Mouse (Mus musculus): Measurements from ENCODE around the gene Cd164l2.

Gene Cd164l2

DNA sequence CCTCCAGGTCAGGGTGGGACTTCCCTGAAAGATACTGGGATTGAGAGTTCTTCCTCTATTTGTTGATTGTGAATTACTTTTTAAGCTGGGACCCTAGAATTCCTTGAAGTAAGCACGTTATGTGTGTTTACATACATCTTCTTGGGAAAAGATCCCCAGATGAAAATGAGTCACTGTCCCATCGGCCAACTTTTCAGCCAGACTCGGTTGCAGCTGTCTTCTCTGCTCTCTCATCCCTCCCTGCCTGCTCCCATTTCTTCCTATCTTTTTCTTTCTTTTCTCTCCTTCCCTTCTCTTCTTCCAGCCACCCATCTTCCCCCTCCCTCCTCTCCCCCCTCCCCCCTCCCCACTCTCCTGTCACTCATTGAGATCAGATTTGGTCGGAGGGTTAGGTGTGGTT, 16.9 kb upstream of the Cd164l2 start:
- no peak for DNase-seq

DNA sequence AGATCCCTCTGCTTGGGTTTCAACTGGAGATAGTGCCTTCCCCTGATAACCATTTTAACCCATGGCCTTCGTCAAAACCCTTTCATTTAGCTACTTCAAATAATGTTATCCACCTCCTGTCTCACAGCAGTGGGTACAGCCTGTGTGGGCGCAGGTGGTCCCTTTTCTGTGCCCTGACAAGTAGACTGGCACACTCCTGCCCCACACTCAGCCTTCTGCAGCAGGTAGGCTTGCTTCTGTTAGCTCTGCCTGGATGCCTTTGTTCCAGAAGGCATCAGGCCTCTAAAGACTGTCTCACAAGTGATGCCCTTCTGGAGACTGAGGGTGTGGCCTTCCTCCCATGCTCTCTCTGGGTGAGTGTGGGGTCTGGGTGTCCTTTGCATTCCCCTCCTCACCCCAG, 15.8 kb upstream of the Cd164l2 start:
- no peak for DNase-seq

DNA sequence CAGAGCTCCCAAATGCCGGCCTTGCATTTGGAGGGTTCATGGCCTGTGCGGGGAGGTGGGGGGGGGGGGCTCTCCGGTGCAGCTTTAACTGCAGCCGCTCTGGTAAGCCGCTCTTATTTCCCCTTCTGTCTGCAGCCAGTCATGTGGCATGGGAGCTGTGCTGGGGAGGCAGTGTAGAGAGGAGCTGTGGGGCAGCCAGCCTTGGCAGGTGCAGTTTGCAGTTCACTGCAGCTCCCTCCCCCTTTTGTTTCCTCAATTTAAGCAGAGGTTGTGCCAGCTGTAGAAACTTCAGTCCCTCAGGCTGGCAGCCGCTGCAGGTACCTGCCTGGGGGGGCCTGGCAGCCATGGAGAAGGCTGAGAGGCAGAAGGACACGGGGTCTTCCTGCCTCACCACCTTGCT, 15.1 kb upstream of the Cd164l2 start:
- no peak for DNase-seq

DNA sequence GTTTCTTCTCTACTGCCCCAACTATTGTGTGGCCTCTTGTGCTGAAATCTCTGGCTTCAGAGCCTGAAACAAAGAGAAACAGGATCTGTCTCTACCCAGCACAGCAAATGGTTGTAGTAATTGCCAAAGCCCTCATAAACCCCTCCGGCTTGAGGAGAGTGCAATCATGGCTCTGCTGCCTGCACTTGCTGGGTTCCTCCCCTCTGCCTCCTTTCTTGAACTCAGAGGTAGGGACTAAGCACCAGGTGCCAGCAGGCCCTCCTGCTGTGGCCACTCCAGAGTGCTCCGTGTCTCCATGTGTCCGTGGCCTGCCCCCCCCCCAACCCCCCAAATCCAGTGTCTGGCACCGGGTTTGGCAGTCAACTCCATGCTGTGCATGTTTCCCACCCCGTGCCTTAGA, 14.6 kb upstream of the Cd164l2 start:
- DNase-seq: no peak

DNA sequence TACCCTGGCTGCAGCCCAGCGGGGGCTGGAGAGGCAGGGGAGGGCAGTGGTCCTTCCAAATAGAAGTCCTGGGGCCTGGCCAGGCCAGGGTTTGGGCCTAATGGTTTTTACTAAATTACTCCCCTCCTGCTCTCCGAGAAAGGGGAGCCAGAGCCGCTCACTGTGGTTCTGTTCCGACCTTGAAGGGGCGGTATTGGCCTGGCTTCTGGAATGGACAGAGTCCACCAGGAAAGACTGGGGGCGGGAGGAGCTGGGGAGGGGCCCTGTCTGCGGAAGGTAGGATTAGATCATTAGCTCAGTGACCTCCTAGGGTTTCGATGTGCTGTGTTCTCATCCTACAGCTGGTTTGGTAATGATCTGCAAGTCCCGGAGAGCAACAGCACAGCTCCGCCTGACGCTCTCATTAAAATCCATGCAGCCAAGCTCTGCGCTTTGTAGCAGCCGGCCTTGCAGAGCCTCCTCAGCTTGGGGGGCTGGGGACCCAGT, 14.1 kb upstream of the Cd164l2 start:
- DNase-seq: no peak

GRCm38 (mm10) chr4:133198337-133199180, 13.4 kb upstream of the Cd164l2 start:
- no peak for DNase-seq

DNA sequence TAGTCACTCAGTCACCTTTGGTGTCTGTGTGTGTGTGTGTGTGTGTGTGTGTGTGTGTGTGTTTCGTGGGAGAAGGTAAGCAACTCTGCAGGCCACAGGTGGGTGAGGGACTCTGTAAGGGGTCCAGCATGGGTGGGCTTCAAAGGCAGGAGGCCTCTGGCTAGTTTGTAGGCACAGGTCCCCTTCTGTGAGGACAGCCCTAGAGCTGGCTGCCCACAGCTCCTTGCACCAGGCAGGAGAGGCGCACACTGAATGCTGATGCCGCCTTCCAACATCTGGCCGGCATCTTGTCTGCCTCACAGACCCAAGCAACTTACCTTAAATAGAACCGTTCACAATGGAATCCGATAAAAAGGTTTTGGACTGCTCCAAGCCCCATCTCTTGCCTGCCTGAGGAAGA, 12.2 kb upstream of the Cd164l2 start:
- no peak for DNase-seq

GRCm38 (mm10) chr4:133200343-133200742, 11.6 kb upstream of the Cd164l2 start:
- no peak for DNase-seq

DNA sequence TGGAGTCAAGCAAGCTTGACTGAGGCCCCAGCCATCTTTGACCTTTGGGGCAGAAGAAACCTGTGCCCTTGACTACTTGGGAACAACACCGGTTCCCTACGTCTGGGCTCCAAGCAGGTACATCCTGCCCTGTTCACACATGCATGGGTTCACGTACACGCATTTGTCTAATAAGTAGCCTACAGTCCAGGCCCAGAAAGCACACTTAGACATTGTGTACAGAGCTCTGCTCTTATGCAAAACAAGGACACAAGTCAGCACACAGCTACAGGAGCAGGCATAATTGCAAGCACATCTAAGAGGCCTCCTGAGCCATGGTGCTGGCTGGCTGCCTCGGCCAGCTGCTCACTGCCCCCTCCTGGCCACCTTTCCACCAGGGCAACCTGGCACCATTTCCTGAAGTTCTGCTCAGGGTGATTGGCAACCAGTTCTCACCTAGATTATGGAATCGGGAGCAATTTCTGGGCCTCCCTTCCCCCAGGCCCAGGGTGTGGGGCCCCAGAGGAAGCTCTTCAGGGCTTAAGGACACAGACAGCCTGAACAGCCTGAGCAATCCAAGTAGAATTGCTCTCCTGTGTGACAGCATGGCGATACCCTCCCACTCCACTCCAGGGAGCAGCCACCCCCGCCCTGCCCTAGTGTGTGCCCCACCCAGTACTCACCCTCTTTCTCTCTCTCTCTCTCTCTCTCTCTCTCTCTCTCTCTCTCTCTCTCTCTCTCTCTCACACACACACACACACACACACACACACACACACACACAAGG, 10.7 kb upstream of the Cd164l2 start:
- DNase-seq: no peak

DNA sequence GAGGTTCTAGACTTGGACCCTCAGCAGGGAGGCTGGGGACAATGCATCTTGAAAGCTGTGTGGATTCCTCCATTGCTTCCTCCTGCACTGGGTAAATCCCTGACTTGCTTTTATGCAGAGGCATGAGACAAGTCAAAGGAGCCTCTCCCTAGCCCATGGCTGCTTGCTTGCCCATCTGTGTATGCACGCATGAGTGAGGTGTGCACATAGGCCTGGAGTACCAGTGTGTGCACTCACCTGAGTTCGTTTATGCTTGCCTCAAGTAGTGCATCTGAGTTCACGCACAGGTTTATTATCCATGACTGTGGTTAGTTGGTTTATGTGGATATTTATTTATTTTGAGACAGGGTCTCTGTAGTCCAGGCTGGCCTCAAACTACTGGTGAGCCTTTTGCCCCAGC, 9.7 kb upstream of the Cd164l2 start:
- no peak for DNase-seq

- no peak for DNase-seq
These were observed 8.3 kb upstream of the Cd164l2 start for GRCm38 (mm10) chr4:133203591-133203990.

DNA sequence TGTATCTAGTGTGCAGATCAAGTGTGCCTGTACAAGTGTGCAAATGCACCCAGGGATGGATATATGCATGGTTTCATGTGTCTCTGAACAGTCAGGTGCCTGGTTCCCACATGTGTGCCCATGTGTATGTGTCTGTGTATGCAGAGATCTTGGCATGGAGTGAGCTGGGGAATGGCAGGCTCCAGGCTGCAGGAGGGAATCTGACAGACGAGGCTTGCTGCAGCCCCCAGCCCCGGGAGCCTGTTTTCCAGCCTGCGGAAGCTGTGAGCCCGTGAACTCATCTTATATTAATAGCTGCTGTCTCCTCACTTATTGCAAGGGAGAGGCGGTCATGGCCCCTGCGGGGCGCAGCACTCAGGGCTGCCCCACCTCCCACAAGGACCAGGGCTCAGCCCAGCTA, 7.6 kb upstream of the Cd164l2 start:
- no peak for DNase-seq

DNA sequence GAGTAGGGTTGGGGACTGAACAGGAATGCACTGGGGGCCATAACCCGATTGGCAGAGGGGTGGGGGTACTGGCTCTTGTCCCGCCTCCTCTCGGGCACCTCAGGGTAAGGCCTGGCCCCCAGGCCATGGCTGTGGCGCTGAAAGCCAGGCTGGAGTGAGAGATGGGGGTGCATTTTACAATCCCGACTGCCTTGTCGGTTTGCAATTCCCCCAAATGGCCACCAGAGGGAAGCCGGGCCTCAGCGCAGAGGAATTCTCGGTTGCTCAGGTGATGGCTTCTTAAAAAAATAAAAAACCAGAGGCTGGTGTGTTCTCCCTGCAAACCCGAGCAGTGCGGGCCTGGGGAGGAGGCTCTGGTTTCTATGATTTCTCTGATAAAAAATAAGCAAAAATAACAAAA, 2.6 kb upstream of the Cd164l2 start:
- no peak for DNase-seq

- DNase-seq: no peak
These were observed 1.7 kb upstream of the Cd164l2 start for GRCm38 (mm10) chr4:133210023-133210787.

DNA sequence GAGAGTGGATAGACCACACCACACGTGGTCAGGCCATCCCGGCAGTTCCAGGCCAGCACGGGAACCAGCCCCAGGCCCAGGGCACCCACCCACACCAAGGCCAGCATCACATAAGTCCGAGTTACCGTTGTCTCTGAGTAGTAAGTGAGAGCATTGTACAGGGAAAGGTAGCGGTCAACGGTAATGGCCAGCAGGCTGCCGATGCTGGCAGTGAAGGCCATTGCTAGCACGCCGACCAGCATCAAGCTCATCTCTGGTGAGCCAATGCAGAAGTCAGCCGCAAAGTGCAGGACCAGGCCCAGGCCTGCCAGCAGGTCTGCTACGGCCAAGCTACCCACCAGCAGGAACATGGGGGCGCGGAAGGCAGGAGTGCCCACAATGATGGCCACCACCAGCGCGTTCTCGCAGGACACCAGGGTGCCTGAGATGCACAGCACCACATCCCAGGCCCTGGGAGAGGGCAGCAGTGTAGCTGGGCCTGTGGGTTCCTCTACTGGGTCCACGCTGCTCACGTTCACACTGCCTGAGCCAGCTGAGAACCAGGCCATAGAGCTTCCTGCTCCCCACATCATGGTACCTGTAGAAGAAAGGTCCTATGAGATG, 1.0 kb upstream of the Cd164l2 start:
- DNase-seq: no peak

DNA sequence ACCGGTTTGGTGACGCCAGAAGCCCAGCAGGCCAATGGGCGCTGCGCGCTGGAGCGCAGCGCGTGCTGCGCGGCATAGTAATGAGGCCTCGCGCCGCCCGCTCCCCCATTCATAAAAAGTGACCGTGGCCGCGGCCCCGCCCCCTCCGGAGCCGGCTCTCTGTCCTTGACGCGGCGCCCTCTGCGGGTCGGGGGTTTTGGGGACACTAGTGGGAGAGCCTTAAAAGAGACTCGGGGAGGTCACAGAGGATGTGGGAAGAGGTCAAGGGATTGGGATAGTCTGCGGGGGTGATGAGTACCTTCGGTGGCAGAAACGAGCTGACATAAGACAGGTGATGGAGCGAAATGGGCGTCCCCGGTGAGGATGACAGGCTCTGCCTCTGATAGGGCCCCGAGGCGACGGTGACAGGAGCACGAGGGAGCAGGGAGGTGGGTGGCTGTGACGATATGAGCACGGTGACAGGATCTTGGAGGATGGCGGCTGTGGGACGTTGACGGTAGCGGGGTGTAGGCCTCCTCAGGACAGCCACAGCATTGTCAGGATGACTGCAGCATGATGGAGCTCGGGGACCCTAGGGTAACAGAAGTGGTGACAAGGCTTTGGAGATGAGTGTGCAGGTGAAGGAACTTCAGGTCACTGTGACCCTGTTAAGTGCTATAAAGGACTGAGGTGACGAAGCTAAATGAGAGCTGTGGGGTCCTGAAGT, 784 bp downstream of the Cd164l2 start:
- peak; percentile 77 for DNase-seq

DNA sequence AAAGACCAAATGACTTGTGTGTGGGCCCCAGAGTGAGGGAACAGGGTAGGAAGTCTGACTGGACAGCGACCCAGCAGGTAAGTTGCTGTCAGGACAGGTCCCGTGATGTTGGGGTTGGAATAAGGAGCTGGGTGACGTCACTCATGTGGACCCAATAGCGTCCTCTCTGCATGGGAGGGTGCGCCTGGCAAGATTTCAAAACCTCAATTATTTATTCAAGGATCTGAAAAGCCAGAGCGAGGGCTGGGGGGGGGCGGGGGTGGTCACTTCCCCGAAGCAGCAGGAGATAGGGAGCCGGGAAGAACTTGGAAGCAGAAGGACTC, 1.3 kb downstream of the Cd164l2 start:
- DNase-seq: no peak

GRCm38 (mm10) chr4:133213661-133214060, 1.7 kb downstream of the Cd164l2 start:
- no peak for DNase-seq

DNA sequence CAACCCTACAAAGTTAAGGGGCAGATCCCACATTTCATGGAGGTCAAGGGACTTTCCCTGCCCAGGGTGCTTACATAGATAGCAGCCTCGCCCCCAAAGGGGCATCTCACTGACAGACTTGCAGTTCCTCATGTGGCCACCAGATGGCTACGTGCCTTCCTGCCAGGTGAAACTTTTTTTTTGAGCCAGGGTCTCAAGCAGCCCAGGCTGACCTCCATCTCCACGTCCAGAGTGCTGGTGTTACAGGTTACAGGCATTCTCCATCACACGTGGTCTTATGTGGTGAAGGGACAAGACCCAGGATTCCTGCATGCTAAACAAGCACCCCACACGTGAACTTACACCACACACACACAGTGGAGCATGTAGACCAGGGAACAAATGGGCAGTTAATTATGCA, 5.7 kb downstream of the Cd164l2 start:
- no peak for DNase-seq

- no peak for DNase-seq
These were observed 6.8 kb downstream of the Cd164l2 start for GRCm38 (mm10) chr4:133218745-133219144.

DNA sequence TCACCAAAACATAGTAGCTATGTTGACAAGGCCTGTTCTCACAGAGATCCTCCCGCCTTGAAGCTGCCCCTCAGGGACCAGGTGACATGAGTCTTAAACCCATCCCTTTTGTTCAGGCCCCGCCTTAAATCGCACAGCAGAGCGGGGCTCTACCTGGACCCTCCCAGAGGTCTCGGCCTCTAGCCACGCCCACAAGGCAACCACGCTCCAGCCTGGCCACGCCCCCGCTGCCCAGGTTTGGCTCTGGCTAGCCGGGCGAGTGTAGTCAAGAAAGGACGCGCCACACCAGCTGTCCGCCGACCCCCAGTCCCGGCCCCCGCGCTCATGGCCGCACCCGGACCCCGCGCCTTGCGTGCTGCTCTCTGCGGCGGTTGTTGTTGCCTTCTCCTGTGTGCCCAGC, 8.7 kb downstream of the Cd164l2 start:
- DNase-seq: no peak

DNA sequence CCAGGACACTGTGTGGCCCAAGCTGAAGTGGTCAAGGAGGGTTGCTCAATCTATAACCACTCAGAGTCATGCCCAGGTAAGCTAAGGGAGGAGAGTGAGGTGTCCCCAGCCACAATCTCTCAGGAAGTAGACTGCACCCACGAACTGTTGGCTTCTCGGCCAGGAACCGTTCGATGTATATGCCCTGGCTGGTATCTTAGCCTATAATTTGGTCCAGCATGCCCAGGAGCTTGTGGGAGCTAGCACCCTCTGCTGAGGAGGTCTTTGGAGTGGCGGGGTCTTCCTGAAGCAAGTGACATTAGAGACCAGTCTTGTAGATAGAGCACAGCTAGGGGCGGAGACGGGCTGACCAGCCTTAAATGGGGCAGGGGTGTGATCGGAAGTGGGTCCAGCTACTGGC, 9.8 kb downstream of the Cd164l2 start:
- DNase-seq: no peak

- DNase-seq: no peak
These were observed 11.9 kb downstream of the Cd164l2 start for GRCm38 (mm10) chr4:133223875-133224274.

All from layer of hippocampus, adult 9-11 months (tissue).